Mouse (Mus musculus) monocyte, adult 59 days (primary cell): ENCODE measurements around the gene Olfr356. TPM values are rescaled to one million over a fixed set of nuclear protein-coding genes. Genes with fewer than 3 reads are reported as not detected.

Source experiments
- total RNA-seq, 2 experiments: library from RNA; stranded (reverse); gene quantifications; one replicate each; pipeline ENCODE4 v1.2.4; 2023

The Olfr356 gene
- total RNA-seq, result not detected

DNA sequence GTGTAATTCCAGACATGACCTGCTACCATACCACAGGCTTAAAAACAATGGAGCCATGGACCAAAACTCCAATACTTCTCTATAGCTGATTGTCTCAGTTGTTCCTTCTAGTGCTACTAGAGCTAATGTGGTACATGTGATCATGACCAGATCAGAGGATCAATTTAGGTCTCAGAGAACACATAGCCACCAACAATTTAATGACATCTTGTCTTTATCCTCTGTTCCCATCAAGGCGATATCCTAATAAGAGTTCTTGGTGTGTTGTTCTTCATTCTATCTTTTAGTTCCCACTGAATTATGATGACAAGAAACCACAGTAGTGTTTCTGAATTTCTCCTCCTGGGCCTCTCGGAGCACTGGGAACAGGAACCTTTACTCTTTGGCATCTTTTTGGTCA is at the start of gene Olfr356:
Gene Olfr356, plus strand, starts transcription at position 301 of the 400 bp plus-strand sequence.

DNA sequence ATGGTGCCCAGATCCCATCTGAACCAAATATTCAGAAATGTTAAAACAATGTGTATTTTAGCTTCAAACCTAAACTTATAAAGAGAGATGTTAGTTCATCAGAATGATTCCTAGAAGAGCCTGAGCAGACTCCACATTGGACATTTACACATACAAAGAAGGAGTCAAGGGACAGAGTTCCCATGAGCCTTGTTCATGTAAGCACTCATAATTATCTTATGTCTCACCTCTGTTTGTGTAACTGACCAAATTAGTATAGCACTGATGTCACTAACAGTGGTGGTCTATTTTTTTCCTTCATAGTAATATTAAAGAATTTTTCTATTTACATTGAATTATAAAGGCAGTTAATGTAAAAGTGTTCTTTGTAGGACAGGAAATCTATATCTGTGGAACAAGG is 44.1 kb upstream of the Olfr356 start, which contains the start of gene Olfr353:
Gene Olfr353, minus strand, starts transcription at position 101 of the 400 bp plus-strand sequence.

GRCm38 (mm10) chr2:36905380-36905779 is 31.5 kb upstream of the Olfr356 start, which contains the start of gene Olfr354:
Olfr354 (plus strand) TSS chr2:36905680.

GRCm38 (mm10) chr2:36928797-36929196 is 8.1 kb upstream of the Olfr356 start, which contains the start of gene Olfr355:
Olfr355 (minus strand) TSS chr2:36928897.

Other genes starting within 250 kb of the Olfr356 start
- not detected for gene Olfr347, start 205.2 kb upstream of the Olfr356 start, total RNA-seq
- gene Olfr348, start 152.8 kb upstream of the Olfr356 start, total RNA-seq, result not detected
- not detected for gene Olfr50, start 146.6 kb upstream of the Olfr356 start, total RNA-seq
- not detected for gene Olfr3, start 120.1 kb upstream of the Olfr356 start, total RNA-seq
- not detected for gene Olfr350, start 90.8 kb upstream of the Olfr356 start, total RNA-seq
- not detected for gene Olfr351, start 74.5 kb upstream of the Olfr356 start, total RNA-seq
- gene Olfr352, start 68.7 kb upstream of the Olfr356 start, total RNA-seq, result not detected
- not detected for gene Olfr353, start 44.2 kb upstream of the Olfr356 start, total RNA-seq
- not detected for gene Olfr354, start 31.4 kb upstream of the Olfr356 start, total RNA-seq
- not detected for gene Olfr355, start 8.2 kb upstream of the Olfr356 start, total RNA-seq
- gene Olfr357, start 56.7 kb downstream of the Olfr356 start, total RNA-seq, result not detected
- gene Olfr358, start 72.2 kb downstream of the Olfr356 start, total RNA-seq, result not detected
- not detected for gene Olfr360, start 128.6 kb downstream of the Olfr356 start, total RNA-seq
- gene Olfr361, start 152.2 kb downstream of the Olfr356 start, total RNA-seq, result not detected
- gene Olfr362, start 180.8 kb downstream of the Olfr356 start, total RNA-seq, result not detected
- not detected for gene Olfr364-ps1, start 202.2 kb downstream of the Olfr356 start, total RNA-seq